Mouse (Mus musculus): ENCODE results near the gene Nos1ap. TPM values are rescaled to one million over a fixed set of nuclear protein-coding genes. Genes with fewer than 3 reads are reported as not detected.

Gene Nos1ap
- polyA plus RNA-seq, 1 experiment from 2014 or later, result 6.8 TPM

DNA sequence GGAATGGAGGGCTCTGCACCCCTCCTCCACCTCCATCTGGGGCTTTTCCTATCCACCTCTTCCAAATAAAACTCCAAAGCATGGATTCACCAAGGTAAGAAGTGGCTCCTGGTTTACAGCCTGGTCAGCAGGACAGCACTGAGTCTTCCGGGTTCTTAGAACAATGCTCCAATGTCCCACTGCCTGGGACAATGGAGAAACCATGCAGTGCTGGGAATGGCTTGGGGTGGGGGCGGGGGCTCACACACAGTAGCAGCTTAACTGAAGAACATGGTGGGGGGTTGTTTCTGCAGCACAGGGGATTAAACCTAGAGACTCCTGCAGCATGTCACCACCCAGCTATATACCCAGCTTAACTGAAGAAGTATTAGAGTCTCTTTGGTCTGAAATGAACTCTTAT, 209.2 kb downstream of the Nos1ap start:
- Histone ChIP-seq H3K4me3 (ENCODE audit: low read depth, low read length) (no peak overlapping the region), H3K27me3 (ENCODE audit: control insufficient read depth, insufficient read depth, low read length) (no peaks in the 10 kb centered on the region), H3K9me3 (ENCODE audit: control insufficient read depth, low read length) (no peaks in the 10 kb centered on the region), H3K27ac (replicated peaks) (no peak overlapping the region), H3K9ac (ENCODE audit: low read length) (no peak overlapping the region), H3K4me1 (replicated peaks; ENCODE audit: control insufficient read depth, insufficient read depth) (no peaks in the 10 kb centered on the region), H3K4me2 (replicated peaks; ENCODE audit: low read depth) (no peak overlapping the region), H3K36me3 (ENCODE audit: control insufficient read depth, insufficient read depth, low read length) (no peaks in the 10 kb centered on the region)
- DNase-seq (ENCODE audit: low spot score), result no peak
- no peak for ATAC-seq (ENCODE audit: low FRiP score, low TSS enrichment)
- TF ChIP-seq CTCF (IDR thresholded peaks at IDR 0.05; ENCODE audit: low read depth) (no peak), EP300 (optimal IDR thresholded peaks at IDR 0.05) (no peak)
- WGBS, result 67% methylated on average over 2 of the region's 2 CpGs

DNA sequence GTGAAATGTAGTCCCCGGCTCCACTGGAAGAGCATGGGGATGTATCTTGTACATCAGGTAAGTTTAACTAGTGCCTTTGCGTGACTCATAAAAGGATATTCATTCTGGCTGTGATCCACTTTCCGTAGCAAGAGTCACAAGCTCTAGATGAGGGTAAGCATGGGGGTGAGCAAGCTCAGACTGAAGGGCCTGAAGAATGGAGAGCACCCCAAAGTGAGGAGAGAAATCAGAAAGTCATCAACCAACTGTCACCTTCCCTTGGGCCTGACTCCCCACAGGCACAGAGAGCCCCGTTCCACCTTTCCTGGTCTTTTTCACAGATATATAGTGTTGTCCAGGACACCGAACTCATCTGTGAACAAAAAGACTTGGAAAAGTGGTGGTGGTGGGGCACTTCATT, 213.9 kb downstream of the Nos1ap start:
- TF ChIP-seq CTCF (IDR thresholded peaks at IDR 0.05; ENCODE audit: low read depth) (no peak), EP300 (optimal IDR thresholded peaks at IDR 0.05) (no peak)
- Histone ChIP-seq H3K36me3 (ENCODE audit: control insufficient read depth, insufficient read depth, low read length) (no peaks in the 10 kb centered on the region), H3K4me1 (replicated peaks; ENCODE audit: control insufficient read depth, insufficient read depth) (no peaks in the 10 kb centered on the region), H3K27ac (replicated peaks) (no peak overlapping the region), H3K9ac (ENCODE audit: low read length) (no peak overlapping the region), H3K27me3 (ENCODE audit: control insufficient read depth, insufficient read depth, low read length) (no peaks in the 10 kb centered on the region), H3K9me3 (ENCODE audit: control insufficient read depth, low read length) (no peaks in the 10 kb centered on the region), H3K4me2 (replicated peaks; ENCODE audit: low read depth) (no peak overlapping the region), H3K4me3 (ENCODE audit: low read depth, low read length) (no peak overlapping the region)
- DNase-seq (ENCODE audit: low spot score) (no peak), ATAC-seq (ENCODE audit: low FRiP score, low TSS enrichment) (no peak)
- 88% methylated on average over 5 of the region's 5 CpGs for WGBS

GRCm38 (mm10) chr1:170373750-170374149, 215.9 kb downstream of the Nos1ap start:
- Histone ChIP-seq H3K36me3 (ENCODE audit: control insufficient read depth, insufficient read depth, low read length) (no peaks in the 10 kb centered on the region), H3K4me1 (replicated peaks; ENCODE audit: control insufficient read depth, insufficient read depth) (no peaks in the 10 kb centered on the region), H3K9me3 (ENCODE audit: control insufficient read depth, low read length) (no peaks in the 10 kb centered on the region), H3K27ac (replicated peaks) (no peak overlapping the region), H3K27me3 (ENCODE audit: control insufficient read depth, insufficient read depth, low read length) (no peaks in the 10 kb centered on the region), H3K4me3 (ENCODE audit: low read depth, low read length) (no peak overlapping the region), H3K4me2 (replicated peaks; ENCODE audit: low read depth) (no peak overlapping the region), H3K9ac (ENCODE audit: low read length) (no peak overlapping the region)
- 91% methylated on average over 2 of the region's 2 CpGs for WGBS
- DNase-seq (ENCODE audit: low spot score) (no peak), ATAC-seq (ENCODE audit: low FRiP score, low TSS enrichment) (no peak)
- TF ChIP-seq EP300 (optimal IDR thresholded peaks at IDR 0.05), result no peak
- no peak for TF ChIP-seq CTCF (IDR thresholded peaks at IDR 0.05; ENCODE audit: low read depth)

DNA sequence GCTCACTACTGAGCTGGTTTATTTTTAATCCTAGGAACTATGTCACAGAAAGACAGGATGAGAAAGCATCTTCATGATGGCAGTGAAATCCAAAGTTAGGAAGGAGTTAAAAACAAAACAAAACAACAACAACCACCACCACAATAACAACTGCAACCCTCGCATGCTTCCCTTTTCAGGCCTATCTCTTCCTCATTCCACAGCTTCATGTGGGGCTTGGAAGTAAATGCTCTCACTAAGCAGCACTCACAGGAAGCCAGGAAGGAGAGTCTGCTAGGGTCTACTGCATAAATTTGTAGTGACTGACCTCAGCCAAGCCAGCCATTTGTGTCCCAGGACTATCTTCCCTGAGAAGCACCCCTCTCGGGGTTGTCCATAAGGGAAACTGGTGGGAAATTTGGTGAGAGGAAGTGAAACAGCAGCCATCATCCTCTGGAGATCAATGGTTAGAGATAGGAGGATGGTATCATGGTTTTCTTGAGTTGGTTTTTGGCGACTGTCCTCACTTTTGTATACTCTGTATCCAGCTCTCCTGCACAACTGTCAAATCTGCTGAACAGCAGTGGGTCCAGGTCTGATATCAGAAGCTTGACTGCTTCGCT, 218.4 kb downstream of the Nos1ap start:
- Histone ChIP-seq H3K27ac (replicated peaks) (no peak overlapping the region), H3K27me3 (ENCODE audit: control insufficient read depth, insufficient read depth, low read length) (no peaks in the 10 kb centered on the region), H3K9ac (ENCODE audit: low read length) (no peak overlapping the region), H3K36me3 (ENCODE audit: control insufficient read depth, insufficient read depth, low read length) (no peaks in the 10 kb centered on the region), H3K9me3 (ENCODE audit: control insufficient read depth, low read length) (no peaks in the 10 kb centered on the region), H3K4me3 (ENCODE audit: low read depth, low read length) (no peak overlapping the region), H3K4me1 (replicated peaks; ENCODE audit: control insufficient read depth, insufficient read depth) (no peaks in the 10 kb centered on the region), H3K4me2 (replicated peaks; ENCODE audit: low read depth) (no peak overlapping the region)
- TF ChIP-seq CTCF (IDR thresholded peaks at IDR 0.05; ENCODE audit: low read depth), result no peak
- WGBS, result 80% methylated on average over 4 of the region's 4 CpGs
- ATAC-seq (ENCODE audit: low FRiP score, low TSS enrichment) (no peak), DNase-seq (ENCODE audit: low spot score) (no peak)

- no peaks in the 10 kb centered on the region for H3K9me3 ChIP-seq (ENCODE audit: control insufficient read depth, low read length)
- no peaks in the 10 kb centered on the region for H3K27me3 ChIP-seq (ENCODE audit: control insufficient read depth, insufficient read depth, low read length)
- WGBS, result 79% methylated on average over 7 of the region's 7 CpGs
- no peak overlapping the region for H3K4me3 ChIP-seq (ENCODE audit: low read depth, low read length)
- ATAC-seq (ENCODE audit: low FRiP score, low TSS enrichment), result no peak
- DNase-seq (ENCODE audit: low spot score), result no peak
- no peak overlapping the region for H3K9ac ChIP-seq (ENCODE audit: low read length)
- no peak overlapping the region for H3K27ac ChIP-seq (replicated peaks)
- H3K36me3 ChIP-seq (ENCODE audit: control insufficient read depth, insufficient read depth, low read length), result no peaks in the 10 kb centered on the region
- H3K4me1 ChIP-seq (replicated peaks; ENCODE audit: control insufficient read depth, insufficient read depth), result no peaks in the 10 kb centered on the region
- TF ChIP-seq CTCF (IDR thresholded peaks at IDR 0.05; ENCODE audit: low read depth) (no peak), EP300 (optimal IDR thresholded peaks at IDR 0.05) (no peak)
- no peak overlapping the region for H3K4me2 ChIP-seq (replicated peaks; ENCODE audit: low read depth)
Measured at GRCm38 (mm10) chr1:170368864-170369263, 220.8 kb downstream of the Nos1ap start.

DNA sequence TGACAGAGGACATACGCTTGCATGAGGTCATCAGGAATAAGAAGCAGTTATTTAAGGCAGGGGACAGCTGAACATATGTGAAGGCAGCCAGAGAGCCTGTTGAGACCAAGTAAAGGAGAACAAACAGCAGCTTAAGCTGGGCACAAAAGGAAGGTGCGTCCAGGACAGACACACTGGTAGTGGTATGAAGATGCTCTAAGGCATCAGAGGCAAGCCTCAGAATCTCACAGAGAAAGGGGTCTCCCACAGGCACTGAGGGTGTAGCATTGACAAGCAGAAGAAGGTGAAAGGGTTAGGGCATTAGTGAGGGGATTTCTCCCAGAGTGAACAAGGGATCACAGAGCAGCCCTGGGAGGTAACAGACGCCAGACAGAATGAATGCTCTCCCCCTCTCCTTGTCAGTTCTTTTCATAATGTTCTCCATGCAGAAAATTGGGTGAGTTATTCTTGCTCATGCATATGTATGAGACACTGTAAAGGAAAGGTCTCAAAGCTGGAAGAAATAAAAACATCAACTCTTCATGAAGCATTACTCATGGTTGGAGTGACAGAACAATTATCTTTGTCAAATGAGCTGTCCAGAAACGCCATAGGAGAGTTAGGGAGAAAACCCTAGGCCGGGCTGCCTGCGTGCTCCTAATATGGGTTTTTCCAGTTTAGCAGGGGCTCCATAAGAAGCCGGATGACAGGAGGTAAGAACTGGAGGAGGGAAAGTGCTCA, 222.5 kb downstream of the Nos1ap start:
- no peak overlapping the region for H3K9ac ChIP-seq (ENCODE audit: low read length)
- TF ChIP-seq EP300 (optimal IDR thresholded peaks at IDR 0.05) (no peak), CTCF (IDR thresholded peaks at IDR 0.05; ENCODE audit: low read depth) (no peak)
- H3K4me1 ChIP-seq (replicated peaks; ENCODE audit: control insufficient read depth, insufficient read depth), result no peaks in the 10 kb centered on the region
- H3K9me3 ChIP-seq (ENCODE audit: control insufficient read depth, low read length), result no peaks in the 10 kb centered on the region
- H3K27ac ChIP-seq (replicated peaks), result no peak overlapping the region
- H3K4me2 ChIP-seq (replicated peaks; ENCODE audit: low read depth), result no peak overlapping the region
- ATAC-seq (ENCODE audit: low FRiP score, low TSS enrichment) (no peak), DNase-seq (ENCODE audit: low spot score) (no peak)
- no peak overlapping the region for H3K4me3 ChIP-seq (ENCODE audit: low read depth, low read length)
- 80% methylated on average over 7 of the region's 7 CpGs for WGBS
- H3K27me3 ChIP-seq (ENCODE audit: control insufficient read depth, insufficient read depth, low read length), result no peaks in the 10 kb centered on the region
- no peaks in the 10 kb centered on the region for H3K36me3 ChIP-seq (ENCODE audit: control insufficient read depth, insufficient read depth, low read length)
